In genomic region chr15:5242241-5243035, GRCm38 (mm10) we compare ENCODE assay signal across 8 mouse cellular contexts. TPM values are rescaled to one million over a fixed set of nuclear protein-coding genes. Genes with fewer than 3 reads are reported as not detected.
DNase-seq lines count a peak whose midpoint lies in the region; ATAC-seq and TF ChIP-seq lines count a peak whose summit lies in the region.

No protein-coding gene starts in this region.

- H3K4me2 ChIP-seq in kidney, embryonic 16.5 days (replicated peaks; ENCODE audit: low read depth, low read length), result peak overlapping the region; percentile 100
- peak overlapping the region; percentile 80 for H3K4me2 ChIP-seq in forebrain, embryonic 11.5 days (ENCODE audit: low read depth, low read length, severe bottlenecking)
- peak overlapping the region; percentile 90 for H3K4me2 ChIP-seq in hindbrain, embryonic 12.5 days (replicated peaks)
- H3K4me2 ChIP-seq in liver, embryonic 14.5 days (ENCODE audit: low read depth), result peak overlapping the region; percentile 100

- peaks cover 45% of the 10 kb centered on the region for H3K4me1 ChIP-seq in kidney, embryonic 16.5 days (ENCODE audit: insufficient read depth, low read length)
- H3K4me1 ChIP-seq in forebrain, embryonic 11.5 days (replicated peaks; ENCODE audit: control insufficient read depth, insufficient read depth, low read length), result peaks cover 6% of the 10 kb centered on the region; the same call in 1 of the 2 replicates
- H3K4me1 ChIP-seq in hindbrain, embryonic 12.5 days, result peaks cover 27% of the 10 kb centered on the region
- H3K4me1 ChIP-seq in liver, embryonic 14.5 days (replicated peaks; ENCODE audit: control insufficient read depth in 2 of 2, insufficient read depth in 2 of 2, low read length in 1 of 2), result peaks cover 16 to 32% of the 10 kb centered on the region in 2 experiments

- DNase-seq in kidney, adult 9 months, result no peak
- peak; percentile 42 for DNase-seq in T-cell, adult 2 months (ENCODE audit: low spot score)
- peak; percentile 70 for DNase-seq in forebrain, embryonic 11.5 days (ENCODE audit: low spot score)
- no peak for DNase-seq in liver, embryonic 14.5 days (ENCODE audit: low read depth in 3 of 3, low spot score in 3 of 3)
- peak; percentile 35 to 44 for DNase-seq in right cerebral cortex, adult 2 months (ENCODE audit: low spot score in 2 of 2)
- DNase-seq in layer of hippocampus, postnatal 14 days (ENCODE audit: low spot score in 2 of 2), result no peak

- H3K4me3 ChIP-seq in kidney, embryonic 16.5 days (ENCODE audit: low read length), result peak overlapping the region; percentile 70
- peak overlapping the region; percentile 40 for H3K4me3 ChIP-seq in forebrain, embryonic 11.5 days (ENCODE audit: low read depth, low read length)
- peak overlapping the region; percentile 47 for H3K4me3 ChIP-seq in hindbrain, embryonic 12.5 days
- peak overlapping the region; percentile 70 to 80 for H3K4me3 ChIP-seq in liver, embryonic 14.5 days (ENCODE audit: insufficient read depth in 1 of 2, low read depth in 2 of 2, low read length in 2 of 2)

- H3K36me3 ChIP-seq in kidney, embryonic 16.5 days (ENCODE audit: insufficient read depth, low read length), result no peaks in the 10 kb centered on the region
- no peaks in the 10 kb centered on the region for H3K36me3 ChIP-seq in forebrain, embryonic 11.5 days (ENCODE audit: control insufficient read depth, insufficient read depth, low read length)
- no peaks in the 10 kb centered on the region for H3K36me3 ChIP-seq in hindbrain, embryonic 12.5 days
- no peaks in the 10 kb centered on the region for H3K36me3 ChIP-seq in liver, embryonic 14.5 days (replicated peaks; ENCODE audit: control insufficient read depth, insufficient read depth, low read depth)

- no peak overlapping the region for H3K27ac ChIP-seq in kidney, embryonic 16.5 days (ENCODE audit: low read length)
- H3K27ac ChIP-seq in forebrain, embryonic 11.5 days (ENCODE audit: low read depth, low read length), result no peak overlapping the region
- H3K27ac ChIP-seq in hindbrain, embryonic 12.5 days, result no peak overlapping the region
- no peak overlapping the region for H3K27ac ChIP-seq in liver, embryonic 14.5 days

- H3K27me3 ChIP-seq in kidney, embryonic 16.5 days (ENCODE audit: insufficient read depth, low read length), result peaks cover 17% of the 10 kb centered on the region
- H3K27me3 ChIP-seq in forebrain, embryonic 11.5 days (ENCODE audit: control insufficient read depth, insufficient read depth, low read length), result peaks cover 35% of the 10 kb centered on the region
- peaks cover 62% of the 10 kb centered on the region for H3K27me3 ChIP-seq in hindbrain, embryonic 12.5 days
- peaks cover 6% of the 10 kb centered on the region for H3K27me3 ChIP-seq in liver, embryonic 14.5 days (ENCODE audit: control insufficient read depth, insufficient read depth, low read length)

- whole genome bisulfite sequencing in kidney, embryonic 16.5 days, result 2% methylated on average over 61 of the region's 61 CpGs
- 3% methylated on average over 61 of the region's 61 CpGs for WGBS in forebrain, embryonic 11.5 days
- WGBS in hindbrain, embryonic 12.5 days, result 3% methylated on average over 61 of the region's 61 CpGs
- 2% methylated on average over 61 of the region's 61 CpGs for WGBS in liver, embryonic 14.5 days (ENCODE audit: insufficient replicate concordance)

- peak overlapping the region; percentile 63 for H3K9ac ChIP-seq in kidney, embryonic 16.5 days (replicated peaks; ENCODE audit: low read length)
- H3K9ac ChIP-seq in forebrain, embryonic 11.5 days (ENCODE audit: low read length), result peak overlapping the region; percentile 44
- H3K9ac ChIP-seq in hindbrain, embryonic 12.5 days, result peak overlapping the region; percentile 53
- peak overlapping the region; percentile 53 for H3K9ac ChIP-seq in liver, embryonic 14.5 days (replicated peaks)

- peak; percentile 29 for ATAC-seq in kidney, embryonic 16.5 days (ENCODE audit: low FRiP score, low TSS enrichment)
- peak; percentile 36 for ATAC-seq in forebrain, embryonic 11.5 days (replicated peaks; ENCODE audit: low FRiP score)
- peak; percentile 70 for ATAC-seq in hindbrain, embryonic 12.5 days (ENCODE audit: low FRiP score)
- ATAC-seq in liver, embryonic 14.5 days (ENCODE audit: insufficient read depth), result peak; percentile 21

- H3K9me3 ChIP-seq in kidney, embryonic 16.5 days (ENCODE audit: low read length), result no peaks in the 10 kb centered on the region
- H3K9me3 ChIP-seq in forebrain, embryonic 11.5 days (ENCODE audit: control insufficient read depth, low read length), result no peaks in the 10 kb centered on the region; the same call in 1 of the 2 replicates
- no peaks in the 10 kb centered on the region for H3K9me3 ChIP-seq in hindbrain, embryonic 12.5 days (replicated peaks)
- no peaks in the 10 kb centered on the region for H3K9me3 ChIP-seq in liver, embryonic 14.5 days (ENCODE audit: control insufficient read depth, low read length)

- no peak for TF ChIP-seq EP300 in liver, embryonic 14.5 days (IDR thresholded peaks at IDR 0.05; ENCODE audit: low read depth)

- TF ChIP-seq CTCF in liver, embryonic 14.5 days (IDR thresholded peaks at IDR 0.05; ENCODE audit: low read depth), result 0 out of 2 replicates have a peak, but pooled peaks have one; percentile 2

RNA-seq across cellular contexts. Expression of gene Ptger4, which starts 1.5 kb away (rescaled TPM):
- polyA plus RNA-seq in kidney, embryonic 16.5 days (2015; fragmentation: Nextera tagmentation; extraction: Ambion mirVana), result 5.2 and 5.4 TPM in 2 replicates
- polyA plus RNA-seq in forebrain, embryonic 11.5 days (2014; fragmentation: Nextera tagmentation; extraction: Ambion mirVana), result 0.73 and 1.1 TPM in 2 replicates
- polyA plus RNA-seq in hindbrain, embryonic 12.5 days (2016; fragmentation: Nextera tagmentation; extraction: Ambion mirVana), result 2.1 and 2.4 TPM in 2 replicates
- polyA plus RNA-seq in liver, embryonic 14.5 days (2012; rRNA removed), result 1.3 TPM in 2 replicates
- 1.5 and 1.9 TPM in 2 replicates for polyA plus RNA-seq in liver, embryonic 14.5 days (2014; fragmentation: Nextera tagmentation; extraction: Ambion mirVana)
- total RNA-seq in layer of hippocampus, postnatal 14 days (2021), result 1 to 10 TPM in 1 of 2 experiments, under 1 TPM in 1; 0.74 to 1.1 TPM

RNA-seq across cellular contexts. Expression of gene Ttc33, which starts 57.1 kb away (rescaled TPM):
- 44.3 and 46.4 TPM in 2 replicates for polyA plus RNA-seq in kidney, embryonic 16.5 days (2015; fragmentation: Nextera tagmentation; extraction: Ambion mirVana)
- polyA plus RNA-seq in forebrain, embryonic 11.5 days (2014; fragmentation: Nextera tagmentation; extraction: Ambion mirVana), result 34.0 and 37.9 TPM in 2 replicates
- polyA plus RNA-seq in hindbrain, embryonic 12.5 days (2016; fragmentation: Nextera tagmentation; extraction: Ambion mirVana), result 45.8 and 48.0 TPM in 2 replicates
- polyA plus RNA-seq in liver, embryonic 14.5 days (2012; rRNA removed), result 3.1 and 6.6 TPM in 2 replicates
- polyA plus RNA-seq in liver, embryonic 14.5 days (2014; fragmentation: Nextera tagmentation; extraction: Ambion mirVana), result 13.6 and 13.9 TPM in 2 replicates
- 10 to 100 TPM; 53.2 to 64.4 TPM for total RNA-seq in layer of hippocampus, postnatal 14 days (2021)

Comparison
In these comparisons a context has a peak if more than half of its experiments do, and no peak if none do; other contexts are left out.
1. DNase-seq: peak in T-cell, adult 2 months (single experiment), forebrain, embryonic 11.5 days (single experiment) and right cerebral cortex, adult 2 months (2 of 2); none in kidney, adult 9 months (single experiment), liver, embryonic 14.5 days (0 of 3) and layer of hippocampus, postnatal 14 days (0 of 2).
2. Peak in every context shown above with its lines, with median percentiles within 50 percentile points of each other: ATAC-seq, H3K4me2 ChIP-seq, H3K4me3 ChIP-seq and H3K9ac ChIP-seq.